Mouse (Mus musculus): Measurements from ENCODE around the gene Gm10282. TPM values are rescaled to one million over a fixed set of nuclear protein-coding genes. Genes with fewer than 3 reads are reported as not detected.

Gm10282 gene
- polyA plus RNA-seq, 1 experiment: not detected

DNA sequence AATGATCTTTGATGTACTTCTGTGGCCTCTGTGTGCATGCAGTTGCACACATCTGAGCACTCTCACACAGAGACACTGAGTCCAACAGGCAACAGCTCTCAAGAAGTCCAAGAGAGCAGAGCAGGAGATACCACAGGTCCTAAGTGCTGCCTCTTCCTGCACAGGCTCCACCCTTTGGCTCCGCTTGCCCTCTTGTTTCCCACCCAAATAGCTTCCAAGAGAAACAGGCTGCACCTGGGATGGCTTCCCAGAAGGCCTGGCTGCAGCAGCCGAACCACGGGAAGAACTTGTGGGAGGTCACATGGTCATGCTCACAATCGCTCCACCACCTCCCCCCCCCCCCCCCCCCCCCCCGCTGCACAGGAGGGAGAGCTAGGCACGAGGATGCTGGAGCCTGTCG lies 39.7 kb downstream of the Gm10282 start:
- peak overlapping the region; percentile 83 for H3K27ac ChIP-seq (replicated peaks; ENCODE audit: low read depth, low read length)
- peaks cover 22% of the 10 kb centered on the region for H3K4me1 ChIP-seq (ENCODE audit: control insufficient read depth, insufficient read depth, insufficient read length, low read length)
- H3K4me3 ChIP-seq (ENCODE audit: insufficient read depth, low read depth, low read length): no peak overlapping the region

DNA sequence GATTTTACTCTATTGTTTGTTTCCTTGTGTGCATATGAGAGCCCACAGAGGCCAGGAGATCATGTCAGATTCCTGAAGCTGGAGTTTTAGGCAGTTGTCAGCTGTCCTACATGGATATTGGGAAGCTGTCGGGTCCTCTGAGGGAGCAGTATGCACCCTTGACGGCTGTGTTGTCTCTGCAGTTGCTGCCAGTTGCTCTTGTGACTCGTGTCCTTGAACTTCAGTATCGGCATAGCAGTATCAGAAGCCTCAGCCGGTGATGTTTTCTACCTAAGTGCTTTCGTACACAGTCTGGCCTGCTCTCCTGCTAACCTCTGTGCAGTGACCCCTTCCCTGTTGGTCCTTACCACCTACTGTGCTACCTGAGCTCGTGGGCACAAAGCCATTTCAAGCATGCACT lies 41.6 kb downstream of the Gm10282 start:
- no peak overlapping the region for H3K4me3 ChIP-seq (ENCODE audit: insufficient read depth, low read depth, low read length)
- peaks cover 14% of the 10 kb centered on the region for H3K4me1 ChIP-seq (ENCODE audit: control insufficient read depth, insufficient read depth, insufficient read length, low read length)
- H3K27ac ChIP-seq (replicated peaks; ENCODE audit: low read depth, low read length): peak overlapping the region; percentile 15

DNA sequence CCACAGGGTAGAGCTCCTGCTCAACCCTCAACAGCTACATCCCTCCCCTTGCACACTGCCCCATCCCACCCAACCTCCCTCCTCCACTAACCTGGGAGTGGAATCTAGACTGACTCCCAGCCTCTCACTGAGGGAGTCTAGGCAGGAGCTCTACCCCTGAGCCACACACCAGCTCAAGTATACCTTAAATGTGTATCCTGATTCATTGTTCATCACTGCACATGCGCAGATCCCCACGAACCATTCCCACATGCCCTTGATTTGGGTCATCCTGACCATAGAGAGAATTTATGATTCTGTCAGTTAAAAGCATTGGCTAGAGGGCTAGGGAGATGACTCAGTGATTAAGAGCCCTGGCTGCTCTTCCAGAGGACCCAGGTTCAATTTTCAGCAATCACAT lies 42.3 kb downstream of the Gm10282 start:
- Histone ChIP-seq H3K4me1 (ENCODE audit: control insufficient read depth, insufficient read depth, insufficient read length, low read length) (peaks cover 14% of the 10 kb centered on the region), H3K4me3 (ENCODE audit: insufficient read depth, low read depth, low read length) (no peak overlapping the region), H3K27ac (replicated peaks; ENCODE audit: low read depth, low read length) (no peak overlapping the region)

DNA sequence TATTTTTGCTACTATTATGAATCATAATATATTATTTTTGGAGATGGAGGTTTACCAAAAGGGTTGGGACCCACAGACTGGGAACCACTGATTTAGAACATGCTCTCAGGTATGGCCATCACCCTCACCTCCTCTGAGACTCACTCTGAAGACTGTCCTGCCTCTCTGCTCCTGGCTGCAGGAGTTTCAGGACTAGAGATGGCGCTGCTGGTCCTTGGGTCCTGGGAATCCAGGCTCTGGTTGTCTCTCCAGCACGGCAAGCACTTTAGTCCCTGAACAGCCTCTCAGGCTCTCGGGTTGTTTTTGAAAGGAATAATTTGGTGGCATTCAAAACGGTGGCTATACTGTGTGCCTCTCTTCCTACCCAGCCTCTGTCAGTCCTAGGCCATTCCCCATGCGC lies 43.2 kb downstream of the Gm10282 start:
- H3K4me3 ChIP-seq (ENCODE audit: insufficient read depth, low read depth, low read length): no peak overlapping the region
- H3K4me1 ChIP-seq (ENCODE audit: control insufficient read depth, insufficient read depth, insufficient read length, low read length): peaks cover 9% of the 10 kb centered on the region; the same call in 1 of the 2 replicates
- peak overlapping the region; percentile 55 for H3K27ac ChIP-seq (replicated peaks; ENCODE audit: low read depth, low read length)

DNA sequence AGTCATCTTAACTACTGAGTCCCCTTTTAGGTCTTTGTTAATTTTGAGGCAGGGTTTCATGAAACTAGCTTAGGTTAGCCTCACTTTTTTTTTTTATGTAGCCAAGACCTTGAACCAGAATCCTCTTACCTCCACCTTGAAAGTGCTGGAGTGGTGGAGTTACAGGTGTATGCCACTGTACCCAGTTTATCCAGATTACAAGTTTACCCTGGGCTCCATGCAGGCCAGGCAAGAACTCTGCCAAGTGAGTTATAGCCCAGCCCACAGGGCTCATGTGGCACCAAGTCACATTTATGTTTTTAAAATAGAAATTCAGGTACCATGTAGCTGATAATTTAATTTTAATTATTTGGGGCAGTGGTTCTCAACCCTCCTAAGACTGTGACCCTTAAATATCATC lies 43.6 kb downstream of the Gm10282 start:
- Histone ChIP-seq H3K4me1 (ENCODE audit: control insufficient read depth, insufficient read depth, insufficient read length, low read length) (peaks cover 9% of the 10 kb centered on the region; the same call in 1 of the 2 replicates), H3K27ac (replicated peaks; ENCODE audit: low read depth, low read length) (no peak overlapping the region), H3K4me3 (ENCODE audit: insufficient read depth, low read depth, low read length) (no peak overlapping the region)

DNA sequence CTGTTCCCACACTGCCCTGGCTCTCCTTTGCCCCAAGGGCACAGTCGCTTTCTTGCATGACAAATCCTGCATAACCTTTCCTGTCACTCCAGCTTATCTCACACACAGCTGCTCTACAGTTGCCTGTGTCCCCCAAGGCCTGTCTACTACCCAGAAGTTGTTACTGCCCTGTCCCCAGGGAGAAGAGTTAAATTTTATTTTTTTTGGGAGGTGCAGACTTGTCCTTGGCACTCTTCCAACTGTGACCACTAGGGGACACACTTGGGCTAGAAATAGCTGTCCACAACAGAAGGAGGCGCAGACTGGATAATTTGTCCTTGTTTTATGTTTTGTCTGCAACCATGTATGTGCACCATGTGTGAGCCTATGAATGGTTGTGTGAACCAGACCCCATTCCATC lies 44.0 kb downstream of the Gm10282 start:
- H3K4me3 ChIP-seq (ENCODE audit: insufficient read depth, low read depth, low read length): no peak overlapping the region
- peaks cover 9% of the 10 kb centered on the region; the same call in 1 of the 2 replicates for H3K4me1 ChIP-seq (ENCODE audit: control insufficient read depth, insufficient read depth, insufficient read length, low read length)
- no peak overlapping the region for H3K27ac ChIP-seq (replicated peaks; ENCODE audit: low read depth, low read length)

- Histone ChIP-seq H3K4me3 (ENCODE audit: insufficient read depth, low read depth, low read length) (no peak overlapping the region), H3K4me1 (ENCODE audit: control insufficient read depth, insufficient read depth, insufficient read length, low read length) (peaks cover 5% of the 10 kb centered on the region; the same call in 1 of the 2 replicates), H3K27ac (replicated peaks; ENCODE audit: low read depth, low read length) (no peak overlapping the region)
Measured at GRCm38 (mm10) chr8:72260585-72260984, 44.5 kb downstream of the Gm10282 start.

GRCm38 (mm10) chr8:72259862-72260261 lies 45.2 kb downstream of the Gm10282 start:
- no peak overlapping the region for H3K27ac ChIP-seq (replicated peaks; ENCODE audit: low read depth, low read length)

GRCm38 (mm10) chr8:72257902-72258238 lies 47.2 kb downstream of the Gm10282 start:
- Histone ChIP-seq H3K27ac (replicated peaks; ENCODE audit: low read depth, low read length) (no peak overlapping the region), H3K4me1 (ENCODE audit: control insufficient read depth, insufficient read depth, insufficient read length, low read length) (peaks cover 5% of the 10 kb centered on the region; the same call in 1 of the 2 replicates), H3K4me3 (ENCODE audit: insufficient read depth, low read depth, low read length) (no peak overlapping the region)

More at GRCm38 (mm10) chr8:72259862-72260261, 45.2 kb downstream of the Gm10282 start:
- H3K4me3 ChIP-seq (ENCODE audit: insufficient read depth, low read depth, low read length): no peak overlapping the region
- peaks cover 5% of the 10 kb centered on the region; the same call in 1 of the 2 replicates for H3K4me1 ChIP-seq (ENCODE audit: control insufficient read depth, insufficient read depth, insufficient read length, low read length)

DNA sequence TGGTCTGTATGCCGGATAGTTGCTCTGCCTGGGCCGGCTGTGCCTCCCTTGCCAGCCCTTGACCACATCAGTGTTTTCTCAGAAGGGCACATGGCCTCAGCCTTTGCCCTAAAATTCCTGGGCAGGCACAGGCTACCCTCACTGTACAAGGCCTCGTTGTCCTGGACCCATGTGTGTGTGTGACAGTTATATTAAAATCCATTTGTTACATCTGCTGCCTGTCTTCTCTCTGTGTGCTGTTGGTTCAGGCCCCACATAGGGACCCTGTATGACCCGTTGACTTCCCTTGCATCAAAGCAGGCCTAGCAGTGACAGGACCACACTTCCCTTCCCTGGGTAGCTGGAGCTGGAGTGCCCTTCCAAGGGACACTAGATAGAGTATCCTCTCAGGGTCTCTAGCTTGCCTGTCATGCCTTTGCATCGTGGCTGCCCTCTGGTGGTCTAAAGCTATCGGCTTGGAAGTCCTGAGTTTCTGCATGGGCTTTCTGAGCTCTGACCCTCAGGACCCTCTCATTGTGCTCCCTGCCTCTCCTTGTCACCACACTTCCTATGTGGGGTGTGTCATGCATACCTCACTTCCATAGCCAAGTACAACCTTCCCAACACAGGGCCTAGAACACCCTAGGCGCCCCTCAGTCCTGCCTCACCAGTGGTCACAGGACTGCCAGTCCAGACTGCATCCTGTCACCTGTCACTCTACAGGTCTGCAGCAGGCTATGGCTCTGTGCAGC lies 47.7 kb downstream of the Gm10282 start:
- H3K4me3 ChIP-seq (ENCODE audit: insufficient read depth, low read depth, low read length): no peak overlapping the region

More for the DNA sequence above, 47.7 kb downstream of the Gm10282 start:
- Histone ChIP-seq H3K27ac (replicated peaks; ENCODE audit: low read depth, low read length) (no peak overlapping the region), H3K4me1 (ENCODE audit: control insufficient read depth, insufficient read depth, insufficient read length, low read length) (peaks cover 5% of the 10 kb centered on the region; the same call in 1 of the 2 replicates)

Other genes with a start within 250 kb of the Gm10282 start
- gene Olfr373, start 222.1 kb downstream of the Gm10282 start, polyA plus RNA-seq (2012; ENCODE audit: insufficient read depth, insufficient read length, missing spikeins): not detected in 2 replicates
- gene Olfr374, start 198.2 kb downstream of the Gm10282 start, polyA plus RNA-seq (2012; ENCODE audit: insufficient read depth, insufficient read length, missing spikeins): not detected in 2 replicates
- 55.2 and 64.0 TPM in 2 replicates for gene Tpm4, start 170.3 kb downstream of the Gm10282 start, polyA plus RNA-seq (2012; ENCODE audit: insufficient read depth, insufficient read length, missing spikeins)
- gene Rab8a, start 144.1 kb downstream of the Gm10282 start, polyA plus RNA-seq (2012; ENCODE audit: insufficient read depth, insufficient read length, missing spikeins): 33.8 and 56.6 TPM in 2 replicates
- not detected in 2 replicates for gene Hsh2d, start 115.6 kb downstream of the Gm10282 start, polyA plus RNA-seq (2012; ENCODE audit: insufficient read depth, insufficient read length, missing spikeins)
- 2.0 TPM in 1 of 2 replicates, not detected in the other for gene Cib3, start 92.4 kb downstream of the Gm10282 start, polyA plus RNA-seq (2012; ENCODE audit: insufficient read depth, insufficient read length, missing spikeins)
- gene Gm11034, start 91.6 kb downstream of the Gm10282 start, polyA plus RNA-seq (2012; ENCODE audit: insufficient read depth, insufficient read length, missing spikeins): not detected in 2 replicates
- 26.9 and 41.8 TPM in 2 replicates for gene Fam32a, start 85.5 kb downstream of the Gm10282 start, polyA plus RNA-seq (2012; ENCODE audit: insufficient read depth, insufficient read length, missing spikeins)
- 35.6 and 49.6 TPM in 2 replicates for gene Ap1m1, start 65.2 kb downstream of the Gm10282 start, polyA plus RNA-seq (2012; ENCODE audit: insufficient read depth, insufficient read length, missing spikeins)
- gene Klf2, start 13.8 kb upstream of the Gm10282 start, polyA plus RNA-seq (2012; ENCODE audit: insufficient read depth, insufficient read length, missing spikeins): 30.6 and 88.0 TPM in 2 replicates
- 18.0 and 21.1 TPM in 2 replicates for gene Eps15l1, start 116.2 kb upstream of the Gm10282 start, polyA plus RNA-seq (2012; ENCODE audit: insufficient read depth, insufficient read length, missing spikeins)
- 13.0 and 13.1 TPM in 2 replicates for gene Calr3, start 138.6 kb upstream of the Gm10282 start, polyA plus RNA-seq (2012; ENCODE audit: insufficient read depth, insufficient read length, missing spikeins)
- 3.1 and 4.9 TPM in 2 replicates for gene 1700030K09Rik, start 138.6 kb upstream of the Gm10282 start, polyA plus RNA-seq (2012; ENCODE audit: insufficient read depth, insufficient read length, missing spikeins)
- 12.8 and 17.7 TPM in 2 replicates for gene Cherp, start 170.0 kb upstream of the Gm10282 start, polyA plus RNA-seq (2012; ENCODE audit: insufficient read depth, insufficient read length, missing spikeins)
- gene Slc35e1, start 187.4 kb upstream of the Gm10282 start, polyA plus RNA-seq (2012; ENCODE audit: insufficient read depth, insufficient read length, missing spikeins): 15.0 and 15.8 TPM in 2 replicates
- gene Med26, start 243.0 kb upstream of the Gm10282 start, polyA plus RNA-seq (2012; ENCODE audit: insufficient read depth, insufficient read length, missing spikeins): 3.3 TPM in 2 replicates